Mouse (Mus musculus): ENCODE measurements around the gene Smim5.

Smim5 gene

GRCm38 (mm10) chr11:115894755-115895520, 4.8 kb upstream of the Smim5 start:
- WGBS, result 87% methylated on average over 14 of the region's 14 CpGs

GRCm38 (mm10) chr11:115898446-115898845, 1.3 kb upstream of the Smim5 start:
- 82% methylated on average over 7 of the region's 7 CpGs for WGBS

- WGBS, result 44% methylated on average over 4 of the region's 4 CpGs
Observed at GRCm38 (mm10) chr11:115898886-115899285, 880 bp upstream of the Smim5 start.

GRCm38 (mm10) chr11:115900561-115901337, 983 bp downstream of the Smim5 start:
- WGBS, result 87% methylated on average over 8 of the region's 8 CpGs

GRCm38 (mm10) chr11:115901338-115902161, 1.8 kb downstream of the Smim5 start:
- WGBS, result 94% methylated on average over 9 of the region's 9 CpGs

GRCm38 (mm10) chr11:115902177-115902576, 2.4 kb downstream of the Smim5 start:
- WGBS, result 69% methylated on average over 5 of the region's 5 CpGs

GRCm38 (mm10) chr11:115902831-115903230, 3.1 kb downstream of the Smim5 start:
- 83% methylated on average over 1 of the region's 1 CpGs for WGBS

GRCm38 (mm10) chr11:115903384-115904230, 3.8 kb downstream of the Smim5 start:
- 72% methylated on average over 11 of the region's 11 CpGs for WGBS

- 86% methylated on average over 8 of the region's 8 CpGs for WGBS
Observed at GRCm38 (mm10) chr11:115904231-115904955, 4.6 kb downstream of the Smim5 start.

- WGBS, result 65% methylated on average over 16 of the region's 16 CpGs
Observed at GRCm38 (mm10) chr11:115904956-115905790, 5.4 kb downstream of the Smim5 start.

- 90% methylated on average over 3 of the region's 3 CpGs for WGBS
Observed at GRCm38 (mm10) chr11:115906116-115906515, 6.3 kb downstream of the Smim5 start.

GRCm38 (mm10) chr11:115906521-115906920, 6.8 kb downstream of the Smim5 start:
- 93% methylated on average over 5 of the region's 5 CpGs for WGBS

- WGBS, result 85% methylated on average over 5 of the region's 5 CpGs
Observed at GRCm38 (mm10) chr11:115911134-115911561, 11.4 kb downstream of the Smim5 start.

GRCm38 (mm10) chr11:115911632-115912376, 12.0 kb downstream of the Smim5 start, which contains the start of gene Smim6:
Smim6 (plus strand) TSS chr11:115912017.
- WGBS, result 90% methylated on average over 11 of the region's 11 CpGs

GRCm38 (mm10) chr11:115916579-115916978, 16.8 kb downstream of the Smim5 start:
- WGBS, result 95% methylated on average over 4 of the region's 4 CpGs

GRCm38 (mm10) chr11:115918637-115919036, 18.9 kb downstream of the Smim5 start:
- 95% methylated on average over 5 of the region's 5 CpGs for WGBS

GRCm38 (mm10) chr11:115919073-115919472, 19.3 kb downstream of the Smim5 start:
- 97% methylated on average over 5 of the region's 5 CpGs for WGBS

- 27% methylated on average over 6 of the region's 6 CpGs for WGBS
Observed at GRCm38 (mm10) chr11:115920110-115920818, 20.5 kb downstream of the Smim5 start.
